Mouse (Mus musculus) embryonic facial prominence, embryonic 13.5 days (tissue): ENCODE measurements around the gene Atxn1. TPM values are rescaled to one million over a fixed set of nuclear protein-coding genes. Genes with fewer than 3 reads are reported as not detected.

Experiments used
- ATAC-seq: fragments of 200-750 bp; cut with Nextera tagmentation; 2 replicates; pipeline ENCODE4 v1.8.0; 2017; ENCODE audit warnings: low read depth; ENCODE audit not compliant: insufficient number of reproducible peaks, insufficient read depth, low FRiP score, low TSS enrichment
- H3K27ac ChIP-seq: fragments of 300-500 bp; sonication (generic); 2 replicates; pipeline ENCODE4 v1.5.1; 2015; ENCODE audit warnings: moderate library complexity, mild to moderate bottlenecking, inconsistent platforms
- H3K27me3 ChIP-seq: fragments of 300-500 bp; sonication (generic); 2 replicates; pipeline ENCODE4 v1.6.1; 2015; ENCODE audit warnings: mild to moderate bottlenecking, inconsistent platforms
- H3K36me3 ChIP-seq: fragments of 300-500 bp; sonication (generic); 2 replicates; pipeline ENCODE4 v1.6.1; 2015; ENCODE audit warnings: mild to moderate bottlenecking, inconsistent platforms
- H3K4me1 ChIP-seq: fragments of 300-500 bp; sonication (generic); 2 replicates; pipeline ENCODE4 v1.6.1; 2015; ENCODE audit warnings: inconsistent platforms
- H3K4me2 ChIP-seq: fragments of 300-500 bp; sonication (generic); 2 replicates; pipeline ENCODE4 v1.6.1; 2015; ENCODE audit warnings: moderate library complexity, mild to moderate bottlenecking, inconsistent platforms
- H3K4me3 ChIP-seq: fragments of 300-500 bp; sonication (generic); 2 replicates; pipeline ENCODE4 v1.5.1; 2015; ENCODE audit warnings: mild to moderate bottlenecking, inconsistent platforms
- H3K9ac ChIP-seq: fragments of 300-500 bp; sonication (generic); 2 replicates; pipeline ENCODE4 v1.6.1; 2015; ENCODE audit warnings: mild to moderate bottlenecking, inconsistent platforms
- H3K9me3 ChIP-seq: fragments of 300-500 bp; sonication (generic); 2 replicates; pipeline ENCODE4 v1.6.1; 2016; ENCODE audit warnings: inconsistent platforms
- WGBS: fragments of 180-500 bp; shearing (Covaris S2); methylation state at CpG from one replicate; pipeline ENCODE4 v1.1.7; 2015; ENCODE audit warnings: mixed read lengths; 5-methylcytosine and 5-hydroxymethylcytosine counted together
- polyA plus RNA-seq: library from polyadenylated mRNA; unstranded; fragments of >200 nt; fragmentation: Nextera tagmentation; extraction: Ambion mirVana; gene quantifications from 2 replicates; pipeline ENCODE4 v1.2.1, GENCODE M21; 2015

Atxn1 gene
- polyA plus RNA-seq, 1 experiment from 2014 or later: 5.5 TPM

DNA sequence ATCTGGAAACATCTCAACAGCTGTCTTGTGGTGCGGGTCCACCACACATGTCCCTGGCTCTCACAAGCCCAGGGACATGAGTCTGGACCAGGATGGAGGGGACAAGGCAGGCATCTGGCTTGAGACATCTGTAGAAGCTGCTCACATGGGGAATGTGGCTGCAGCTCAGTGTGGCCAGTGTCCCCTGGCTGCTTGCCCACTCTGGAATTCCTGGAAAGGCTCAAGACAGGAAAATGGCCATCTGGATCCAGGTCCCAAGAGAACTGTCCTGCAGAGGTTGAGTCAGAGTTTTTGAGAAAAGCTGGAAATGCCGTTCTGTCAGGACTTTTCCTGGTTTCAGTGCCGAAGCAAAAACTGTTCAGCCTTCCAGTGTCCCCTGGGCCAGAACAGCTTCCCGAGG, 388.6 kb downstream of the Atxn1 start:
- Histone ChIP-seq H3K4me2 (no peak overlapping the region), H3K9ac (no peak overlapping the region), H3K36me3 (no peaks in the 10 kb centered on the region), H3K9me3 (no peaks in the 10 kb centered on the region), H3K27ac (0 out of 2 replicates have a peak overlapping the region, but pooled peaks have one; percentile 18), H3K4me3 (no peak overlapping the region), H3K4me1 (peaks cover 5% of the 10 kb centered on the region; the same call in 1 of the 2 replicates), H3K27me3 (no peaks in the 10 kb centered on the region)
- 75% methylated on average over 4 of the region's 4 CpGs for WGBS
- ATAC-seq: no peak

DNA sequence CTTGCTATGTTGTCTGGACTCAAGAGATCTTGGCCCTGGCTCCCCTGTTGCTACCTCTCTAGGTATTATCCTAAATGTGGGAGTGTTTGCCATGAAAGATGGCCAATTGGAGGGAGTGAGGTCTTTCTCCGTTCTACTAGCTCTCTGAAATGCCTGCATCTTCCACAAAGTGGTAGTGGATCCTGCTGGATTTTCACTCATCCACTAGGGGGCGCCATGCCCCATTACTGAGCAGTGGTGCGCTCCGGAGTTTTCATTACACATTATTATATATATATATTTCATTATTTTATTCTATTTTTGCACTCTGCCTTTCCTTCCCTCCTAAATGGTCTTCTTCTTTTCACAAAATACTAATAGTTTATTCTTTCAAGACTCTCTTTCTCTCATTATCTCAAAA, 392.0 kb downstream of the Atxn1 start:
- H3K9ac ChIP-seq: no peak overlapping the region
- H3K9me3 ChIP-seq: no peaks in the 10 kb centered on the region
- H3K36me3 ChIP-seq: 0 out of 2 replicates have a peak, but pooled peaks cover 4% of the 10 kb centered on the region
- H3K27ac ChIP-seq: no peak overlapping the region
- peaks cover 5% of the 10 kb centered on the region; the same call in 1 of the 2 replicates for H3K4me1 ChIP-seq
- H3K4me3 ChIP-seq: no peak overlapping the region
- WGBS: 34% methylated on average over 4 of the region's 4 CpGs
- H3K4me2 ChIP-seq: no peak overlapping the region
- no peak for ATAC-seq
- no peaks in the 10 kb centered on the region for H3K27me3 ChIP-seq

DNA sequence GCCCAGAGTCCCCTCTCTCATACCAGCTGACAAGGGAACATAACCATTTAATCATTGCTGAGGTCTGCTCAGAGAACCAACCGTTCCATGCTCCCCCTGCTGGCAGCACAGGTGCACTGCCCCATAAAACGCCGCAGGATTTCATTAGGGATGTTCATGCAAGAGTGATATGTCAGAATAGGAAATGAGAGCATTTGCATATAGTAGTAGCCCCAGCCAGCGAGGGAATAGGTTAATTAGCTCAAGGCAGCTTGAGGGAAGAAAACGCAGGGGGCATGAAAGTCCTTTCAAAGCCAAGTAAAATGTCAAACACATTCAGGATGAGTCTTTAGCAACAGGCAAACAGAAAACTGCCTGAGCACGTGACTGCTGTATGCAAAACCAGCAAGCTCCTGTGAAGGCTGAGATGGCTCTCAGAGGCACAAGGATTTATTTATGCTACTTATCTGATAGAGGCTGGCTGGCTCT, 393.0 kb downstream of the Atxn1 start:
- no peak overlapping the region for H3K9ac ChIP-seq
- ATAC-seq: no peak
- no peaks in the 10 kb centered on the region for H3K9me3 ChIP-seq
- peaks cover 9% of the 10 kb centered on the region for H3K36me3 ChIP-seq
- H3K27me3 ChIP-seq: no peaks in the 10 kb centered on the region
- H3K27ac ChIP-seq: no peak overlapping the region
- H3K4me3 ChIP-seq: no peak overlapping the region
- WGBS: 3% methylated on average over 6 of the region's 6 CpGs
- no peak overlapping the region for H3K4me2 ChIP-seq
- peaks cover 5% of the 10 kb centered on the region; the same call in 1 of the 2 replicates for H3K4me1 ChIP-seq

DNA sequence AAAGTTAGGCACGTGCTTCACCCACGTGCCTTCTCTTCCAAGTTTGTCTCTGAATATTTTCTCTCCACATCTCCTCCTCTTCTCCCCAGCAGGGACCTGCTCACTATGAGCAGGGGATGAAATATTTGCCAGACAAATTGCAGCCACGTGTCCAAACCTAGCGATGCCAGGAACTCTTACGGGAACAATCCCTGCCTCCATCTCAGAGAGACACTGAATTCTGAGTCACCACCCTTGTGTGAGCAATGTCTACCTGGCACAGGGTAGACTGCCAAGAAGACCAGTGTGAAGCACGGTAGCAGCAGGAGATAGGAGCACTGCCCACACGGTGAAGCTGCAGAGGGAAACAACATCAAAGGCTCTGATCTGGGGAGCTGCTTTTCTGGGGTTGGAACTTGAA, 394.9 kb downstream of the Atxn1 start:
- Histone ChIP-seq H3K27ac (no peak overlapping the region), H3K4me1 (no peaks in the 10 kb centered on the region; the same call in 1 of the 2 replicates), H3K9me3 (no peaks in the 10 kb centered on the region), H3K4me3 (no peak overlapping the region), H3K9ac (no peak overlapping the region), H3K4me2 (no peak overlapping the region), H3K36me3 (peaks cover 17% of the 10 kb centered on the region), H3K27me3 (no peaks in the 10 kb centered on the region)
- 66% methylated on average over 7 of the region's 7 CpGs for WGBS
- no peak for ATAC-seq

DNA sequence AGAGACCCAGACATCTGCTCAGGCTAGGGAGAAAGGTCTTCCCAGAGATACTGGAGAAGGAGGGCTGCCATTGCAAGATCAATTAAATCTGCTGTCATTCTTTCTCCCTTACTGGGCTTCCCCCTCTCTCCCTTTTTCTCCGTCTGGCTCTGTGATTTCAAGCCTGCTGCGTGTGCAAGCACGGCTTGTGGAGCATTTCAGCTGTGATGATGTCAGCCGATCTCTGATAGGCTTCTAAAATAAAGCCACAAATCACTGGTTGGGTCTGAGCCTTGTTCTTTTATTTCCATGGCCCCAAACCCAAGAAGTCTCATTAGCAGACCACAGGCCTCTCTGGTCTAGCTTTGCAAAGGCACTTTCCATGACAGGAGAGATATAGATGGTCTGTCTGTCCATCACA, 399.9 kb downstream of the Atxn1 start:
- WGBS: 48% methylated on average over 4 of the region's 4 CpGs
- H3K4me3 ChIP-seq: no peak overlapping the region
- no peak overlapping the region for H3K4me2 ChIP-seq
- no peak overlapping the region for H3K9ac ChIP-seq
- H3K27ac ChIP-seq: peak overlapping the region; percentile 55; the same call in 1 of the 2 replicates
- no peak for ATAC-seq
- H3K9me3 ChIP-seq: no peaks in the 10 kb centered on the region
- H3K27me3 ChIP-seq: no peaks in the 10 kb centered on the region
- H3K36me3 ChIP-seq: peaks cover 17% of the 10 kb centered on the region
- H3K4me1 ChIP-seq: peaks cover 2% of the 10 kb centered on the region; the same call in 1 of the 2 replicates

DNA sequence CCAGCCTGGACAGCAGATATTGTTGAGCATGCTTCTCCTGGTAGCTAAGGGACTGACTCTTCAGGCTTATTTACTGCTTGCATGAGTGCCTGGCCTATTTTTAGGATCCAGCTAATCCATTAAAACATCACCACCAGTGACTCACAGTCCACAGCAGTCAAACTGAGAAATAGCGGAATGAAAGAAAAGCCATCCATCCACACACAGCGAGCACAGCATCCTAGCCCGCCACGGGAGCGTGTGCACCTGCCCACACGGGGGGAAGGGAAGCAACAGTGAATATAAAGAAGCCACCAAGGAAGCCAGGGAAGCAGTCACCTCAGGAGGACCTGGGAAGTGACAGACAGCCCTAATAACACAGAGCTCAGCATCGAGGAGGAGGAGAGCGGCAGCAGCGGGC, 402.8 kb downstream of the Atxn1 start:
- WGBS: 92% methylated on average over 9 of the region's 9 CpGs
- Histone ChIP-seq H3K4me3 (no peak overlapping the region), H3K9me3 (no peaks in the 10 kb centered on the region), H3K36me3 (peaks cover 9% of the 10 kb centered on the region), H3K4me2 (no peak overlapping the region), H3K4me1 (peaks cover 2% of the 10 kb centered on the region; the same call in 1 of the 2 replicates), H3K27me3 (no peaks in the 10 kb centered on the region), H3K9ac (no peak overlapping the region), H3K27ac (no peak overlapping the region)
- ATAC-seq: no peak

DNA sequence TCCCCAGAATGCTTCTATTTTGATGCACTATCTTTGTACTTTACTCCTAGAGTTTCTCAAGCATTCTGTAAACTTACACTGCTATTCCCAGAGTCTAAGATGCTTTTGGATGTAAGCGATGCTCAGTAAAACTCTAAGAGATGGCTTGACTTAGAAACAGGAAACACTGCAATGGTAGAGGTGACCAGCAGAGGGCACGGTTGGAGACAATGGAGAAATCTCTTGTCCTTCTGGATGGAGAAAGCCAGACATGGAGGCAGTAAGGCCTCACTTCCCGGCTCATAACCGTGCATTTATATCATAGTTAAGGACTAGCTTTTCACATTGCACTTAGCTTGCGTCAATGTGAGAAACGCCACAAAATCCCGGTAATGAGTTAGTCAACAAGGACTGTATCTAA, 404.3 kb downstream of the Atxn1 start:
- Histone ChIP-seq H3K4me3 (no peak overlapping the region), H3K27ac (no peak overlapping the region), H3K9ac (no peak overlapping the region), H3K9me3 (no peaks in the 10 kb centered on the region), H3K36me3 (peaks cover 5% of the 10 kb centered on the region; the same call in 1 of the 2 replicates), H3K27me3 (no peaks in the 10 kb centered on the region), H3K4me2 (no peak overlapping the region), H3K4me1 (peaks cover 2% of the 10 kb centered on the region; the same call in 1 of the 2 replicates)
- no peak for ATAC-seq
- 75% methylated on average over 7 of the region's 7 CpGs for WGBS

DNA sequence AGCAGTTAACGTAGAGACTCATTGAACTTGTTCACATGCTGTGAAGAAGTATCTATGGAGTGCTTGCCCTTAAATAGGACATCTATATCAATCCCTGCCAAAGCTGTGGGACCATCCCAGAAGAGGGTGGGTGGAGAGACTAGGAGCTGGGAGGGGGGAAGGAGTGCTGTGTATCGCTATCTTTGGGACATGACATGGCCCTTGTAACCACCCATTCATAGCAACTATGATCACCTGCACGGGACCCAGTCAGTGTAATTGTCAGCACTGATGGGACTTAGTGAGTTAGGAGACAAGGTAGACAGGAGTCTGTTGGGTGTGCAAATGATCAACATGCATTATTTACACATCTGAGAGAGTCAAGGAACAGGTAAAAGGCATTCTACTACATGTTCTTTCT, 405.6 kb downstream of the Atxn1 start:
- 88% methylated on average over 3 of the region's 3 CpGs for WGBS
- no peaks in the 10 kb centered on the region for H3K27me3 ChIP-seq
- H3K4me3 ChIP-seq: no peak overlapping the region
- no peak for ATAC-seq
- H3K36me3 ChIP-seq: peaks cover 5% of the 10 kb centered on the region; the same call in 1 of the 2 replicates
- no peaks in the 10 kb centered on the region for H3K4me1 ChIP-seq
- H3K9ac ChIP-seq: no peak overlapping the region
- H3K27ac ChIP-seq: no peak overlapping the region
- H3K4me2 ChIP-seq: no peak overlapping the region
- H3K9me3 ChIP-seq: no peaks in the 10 kb centered on the region

DNA sequence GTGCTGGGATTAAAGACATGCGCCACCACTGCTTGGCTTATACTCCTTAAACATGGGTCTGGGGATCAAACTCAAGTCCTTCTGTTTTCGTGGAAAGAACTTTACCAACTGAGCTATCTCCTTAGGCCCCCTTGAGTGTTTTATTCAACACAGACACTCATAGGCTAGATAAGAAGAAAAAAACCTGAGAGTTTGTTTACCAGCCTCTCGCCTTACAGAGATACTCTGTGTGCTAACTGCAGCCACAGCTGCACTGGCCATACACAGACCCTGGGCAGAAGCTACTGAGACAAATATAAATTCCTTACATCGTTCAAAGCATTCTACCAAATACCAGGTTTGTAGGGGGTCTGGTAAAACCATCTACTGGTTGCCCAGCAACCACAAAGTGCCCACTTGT, 406.4 kb downstream of the Atxn1 start:
- no peak overlapping the region for H3K9ac ChIP-seq
- H3K36me3 ChIP-seq: peaks cover 5% of the 10 kb centered on the region; the same call in 1 of the 2 replicates
- H3K27me3 ChIP-seq: no peaks in the 10 kb centered on the region
- H3K4me3 ChIP-seq: no peak overlapping the region
- H3K27ac ChIP-seq: no peak overlapping the region
- 0 out of 2 replicates have a peak, but pooled peaks cover 4% of the 10 kb centered on the region for H3K4me1 ChIP-seq
- H3K9me3 ChIP-seq: no peaks in the 10 kb centered on the region
- no peak for ATAC-seq
- H3K4me2 ChIP-seq: no peak overlapping the region
- WGBS: 73% methylated on average over 4 of the region's 4 CpGs

DNA sequence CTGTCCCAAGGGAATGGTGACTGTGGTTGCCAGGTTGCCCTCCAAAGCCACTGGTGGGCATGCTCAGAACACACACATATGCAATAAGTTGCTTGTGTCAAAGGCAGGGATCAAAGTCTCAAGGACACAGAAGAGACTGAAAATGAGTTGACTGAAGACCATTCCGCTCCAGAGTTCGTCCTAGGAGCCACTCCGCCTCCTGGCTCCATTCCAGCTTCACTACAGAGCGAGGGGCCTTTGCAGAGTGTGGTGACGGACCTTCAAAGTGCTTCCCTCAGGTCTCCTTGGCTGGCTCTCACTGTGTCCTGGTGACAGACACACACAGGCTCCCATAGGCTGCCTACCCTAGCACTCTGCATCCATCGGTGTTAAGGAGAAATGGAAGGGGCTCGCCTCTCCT, 411.1 kb downstream of the Atxn1 start:
- no peak for ATAC-seq

DNA sequence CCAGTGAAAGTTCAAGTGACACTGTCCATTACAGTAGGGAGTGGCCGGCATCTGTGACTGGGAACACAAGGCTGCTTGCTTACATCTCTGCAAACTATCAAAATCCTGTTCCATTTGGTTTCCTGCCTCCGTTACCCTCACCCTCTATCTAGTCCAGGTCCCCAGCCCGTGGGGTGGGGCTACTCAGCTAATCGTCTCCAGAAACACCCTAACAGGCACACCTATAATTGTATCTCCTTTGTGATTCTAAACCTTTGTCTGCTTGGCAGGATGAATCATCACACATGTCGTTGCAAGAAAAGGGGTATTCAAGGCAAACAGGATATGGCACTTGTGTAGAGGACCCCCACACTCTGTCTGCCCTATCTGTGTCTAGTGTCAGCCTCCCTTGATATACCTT, 417.3 kb downstream of the Atxn1 start:
- peaks cover 17% of the 10 kb centered on the region for H3K36me3 ChIP-seq
- H3K4me3 ChIP-seq: no peak overlapping the region
- H3K4me1 ChIP-seq: no peaks in the 10 kb centered on the region
- H3K27ac ChIP-seq: no peak overlapping the region
- no peaks in the 10 kb centered on the region for H3K27me3 ChIP-seq
- ATAC-seq: no peak
- no peak overlapping the region for H3K4me2 ChIP-seq
- no peaks in the 10 kb centered on the region for H3K9me3 ChIP-seq
- WGBS: 75% methylated on average over 5 of the region's 5 CpGs
- no peak overlapping the region for H3K9ac ChIP-seq

More for the DNA sequence above, 411.1 kb downstream of the Atxn1 start:
- H3K36me3 ChIP-seq: peaks cover 5% of the 10 kb centered on the region; the same call in 1 of the 2 replicates
- no peak overlapping the region for H3K27ac ChIP-seq
- H3K9ac ChIP-seq: no peak overlapping the region
- WGBS: 68% methylated on average over 7 of the region's 7 CpGs
- H3K4me2 ChIP-seq: no peak overlapping the region
- H3K27me3 ChIP-seq: no peaks in the 10 kb centered on the region
- 0 out of 2 replicates have a peak, but pooled peaks cover 5% of the 10 kb centered on the region for H3K4me1 ChIP-seq
- H3K4me3 ChIP-seq: no peak overlapping the region
- H3K9me3 ChIP-seq: no peaks in the 10 kb centered on the region

DNA sequence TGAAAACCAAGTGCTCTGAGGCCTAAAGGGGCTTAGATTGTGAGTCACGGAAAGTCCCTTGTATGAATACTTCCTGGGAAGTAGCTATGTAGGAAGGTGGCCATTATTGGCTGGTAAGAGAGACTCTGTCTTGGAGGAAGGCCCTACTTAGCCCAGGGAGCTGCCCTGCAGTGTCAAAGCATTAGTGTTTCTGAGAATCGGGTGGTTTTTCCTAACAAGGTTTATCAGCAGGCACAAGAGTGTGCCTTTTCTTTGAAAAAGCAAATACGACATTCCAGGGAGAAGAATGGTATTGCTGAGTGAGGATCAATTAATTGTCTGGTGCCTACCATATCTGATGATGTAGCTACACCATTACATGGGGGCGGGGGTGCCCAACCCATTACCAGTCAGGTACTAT, 417.9 kb downstream of the Atxn1 start:
- H3K9me3 ChIP-seq: no peaks in the 10 kb centered on the region
- no peak overlapping the region for H3K4me3 ChIP-seq
- no peaks in the 10 kb centered on the region for H3K4me1 ChIP-seq
- ATAC-seq: no peak
- 85% methylated on average over 4 of the region's 4 CpGs for WGBS
- no peak overlapping the region for H3K9ac ChIP-seq
- no peak overlapping the region for H3K4me2 ChIP-seq
- H3K27me3 ChIP-seq: no peaks in the 10 kb centered on the region
- peaks cover 17% of the 10 kb centered on the region for H3K36me3 ChIP-seq
- H3K27ac ChIP-seq: no peak overlapping the region
